Mouse (Mus musculus) lung, embryonic 14.5 days (tissue): ENCODE data around the gene Tmem117. TPM values are rescaled to one million over a fixed set of nuclear protein-coding genes. Genes with fewer than 3 reads are reported as not detected.

ENCODE experiments used
- ATAC-seq: fragments of 200-750 bp; cut with Nextera tagmentation; 2 replicates; pipeline ENCODE4 v1.8.0; 2017; ENCODE audit warnings: mild to moderate bottlenecking, moderate TSS enrichment, moderate library complexity; ENCODE audit not compliant: insufficient read depth
- DNase-seq: peaks from one replicate; pipeline ENCODE4 v3.0.0-alpha.2; 2015
- H3K27ac ChIP-seq: fragments of 300-500 bp; sonication (generic); 2 replicates; pipeline ENCODE4 v1.5.1; 2014; ENCODE audit warnings: low read depth, mild to moderate bottlenecking, moderate library complexity
- H3K27me3 ChIP-seq: fragments of 300-500 bp; sonication (generic); 2 replicates; pipeline ENCODE4 v1.6.1; 2014; ENCODE audit warnings: low read length, control low read depth; ENCODE audit not compliant: insufficient read depth
- H3K36me3 ChIP-seq: fragments of 300-500 bp; sonication (generic); 2 replicates; pipeline ENCODE4 v1.6.1; 2014; ENCODE audit warnings: control low read depth; ENCODE audit not compliant: insufficient read depth
- H3K4me1 ChIP-seq: fragments of 300-500 bp; sonication (generic); 2 replicates; pipeline ENCODE4 v1.6.1; 2014; ENCODE audit warnings: antibody characterized with exemption, control low read depth; ENCODE audit not compliant: insufficient read depth
- H3K4me2 ChIP-seq: fragments of 300-500 bp; sonication (generic); 2 replicates; pipeline ENCODE4 v1.6.1; 2014; ENCODE audit warnings: mild to moderate bottlenecking
- H3K4me3 ChIP-seq: fragments of 300-500 bp; sonication (generic); 2 replicates; pipeline ENCODE4 v1.5.1; 2014; ENCODE audit warnings: low read depth, low read length
- H3K9ac ChIP-seq: fragments of 300-500 bp; sonication (generic); 2 replicates; pipeline ENCODE4 v1.6.1; 2014
- H3K9me3 ChIP-seq: fragments of 300-500 bp; sonication (generic); 2 replicates; pipeline ENCODE4 v1.6.1; 2016; ENCODE audit warnings: low read depth, low read length, control low read depth
- CTCF ChIP-seq: IDR thresholded peaks from 2 replicates; pipeline ENCODE4 v1.5.1; 2016; ENCODE audit warnings: antibody characterized with exemption, low read depth
- WGBS: fragments of 180-500 bp; shearing (Covaris S2); extraction: QIAGEN DNeasy Blood & Tissue Kit; methylation state at CpG from one replicate; pipeline ENCODE4 v1.1.7; 2014; 5-methylcytosine and 5-hydroxymethylcytosine counted together
- polyA plus RNA-seq: library from polyadenylated mRNA; unstranded; fragments of >200 nt; fragmentation: Nextera tagmentation; extraction: Ambion mirVana; gene quantifications from 2 replicates; pipeline ENCODE4 v1.2.1, GENCODE M21; 2014

The Tmem117 gene
- polyA plus RNA-seq, 1 experiment from 2014 or later, result 2.8 TPM

DNA sequence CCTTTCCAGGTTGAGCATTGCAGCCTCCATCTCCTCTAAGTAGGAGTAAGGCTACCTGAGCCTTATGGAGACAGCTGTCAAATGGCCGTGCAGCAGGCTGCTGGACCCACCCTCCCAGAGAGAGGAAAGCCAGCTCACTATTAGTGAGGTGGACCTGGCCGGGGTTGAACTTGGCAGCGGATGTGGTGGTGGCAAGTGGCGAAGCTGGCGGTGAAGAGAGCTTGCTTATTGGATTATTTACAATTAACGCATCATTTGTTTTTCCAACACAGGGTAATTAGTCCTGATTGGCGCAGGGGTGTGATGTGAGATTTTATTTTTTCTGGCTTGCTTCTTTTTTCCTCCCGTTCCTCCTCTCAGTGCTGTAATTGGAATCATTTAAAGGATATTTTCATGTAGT, 19.4 kb downstream of the Tmem117 start:
- no peak for DNase-seq
- WGBS, result 79% methylated on average over 8 of the region's 8 CpGs
- no peak for TF ChIP-seq CTCF
- H3K4me1 ChIP-seq, result peaks cover 3% of the 10 kb centered on the region; the same call in 1 of the 2 replicates
- H3K4me3 ChIP-seq, result no peak overlapping the region
- no peak overlapping the region for H3K9ac ChIP-seq
- no peaks in the 10 kb centered on the region for H3K9me3 ChIP-seq
- H3K4me2 ChIP-seq, result no peak overlapping the region
- H3K27ac ChIP-seq, result no peak overlapping the region
- H3K27me3 ChIP-seq, result no peaks in the 10 kb centered on the region
- no peak for ATAC-seq
- H3K36me3 ChIP-seq, result no peaks in the 10 kb centered on the region

DNA sequence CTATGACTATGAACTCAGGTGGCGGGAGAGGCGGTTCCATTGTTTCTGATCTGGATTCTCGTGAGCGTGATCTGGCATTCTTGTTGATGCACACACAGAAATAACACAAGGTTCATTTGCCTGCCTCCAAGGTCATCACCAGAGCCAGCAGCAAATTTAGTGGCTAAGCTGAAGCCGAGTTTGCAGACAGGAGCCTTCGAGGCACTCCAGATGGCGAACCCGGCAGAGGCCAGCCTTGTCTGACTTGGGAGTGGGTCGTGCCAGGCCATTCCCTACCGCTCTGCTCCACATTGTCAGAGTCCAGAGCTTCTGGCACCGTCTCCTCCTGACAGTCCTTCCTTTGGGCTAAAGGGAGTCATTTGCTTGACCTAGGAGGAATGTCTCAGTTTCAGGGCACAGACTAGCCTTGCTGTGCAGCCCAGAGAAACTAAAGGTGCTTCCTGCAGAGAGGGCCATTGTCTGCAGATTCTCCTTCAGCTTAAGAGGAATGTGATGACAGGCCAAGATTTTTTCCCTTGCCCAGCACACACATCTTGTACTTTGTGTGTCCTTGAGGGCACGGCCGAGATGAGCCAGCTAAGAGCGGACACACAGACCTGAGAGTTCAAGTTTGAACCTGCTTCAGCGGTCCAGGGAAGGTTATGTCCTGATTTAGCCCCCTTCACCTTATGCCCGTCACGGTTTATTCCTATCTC, 20.2 kb downstream of the Tmem117 start:
- no peak overlapping the region for H3K27ac ChIP-seq
- H3K9ac ChIP-seq, result no peak overlapping the region
- H3K4me3 ChIP-seq, result no peak overlapping the region
- H3K9me3 ChIP-seq, result no peaks in the 10 kb centered on the region
- DNase-seq (no peak), ATAC-seq (no peak)
- no peak overlapping the region for H3K4me2 ChIP-seq
- peaks cover 3% of the 10 kb centered on the region; the same call in 1 of the 2 replicates for H3K4me1 ChIP-seq
- H3K36me3 ChIP-seq, result no peaks in the 10 kb centered on the region
- no peak for TF ChIP-seq CTCF
- 51% methylated on average over 17 of the region's 17 CpGs for WGBS
- no peaks in the 10 kb centered on the region for H3K27me3 ChIP-seq

DNA sequence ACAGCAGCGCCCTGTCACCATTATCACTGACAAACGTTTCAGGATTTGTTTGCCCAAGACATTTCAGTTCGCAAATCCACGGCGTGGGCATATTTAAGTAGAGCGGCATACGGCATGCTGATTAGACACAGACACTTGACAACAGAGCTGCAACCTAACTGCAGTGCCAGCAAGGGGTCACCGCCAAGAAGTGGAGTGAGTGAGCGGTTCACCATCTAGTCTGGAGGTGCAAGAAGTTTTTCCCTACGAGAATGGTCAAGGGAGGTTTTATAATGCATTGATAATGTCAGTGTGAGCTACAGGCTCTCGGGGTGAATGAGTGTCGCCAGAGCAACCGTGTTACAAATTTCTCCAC, 20.7 kb downstream of the Tmem117 start:
- Histone ChIP-seq H3K4me2 (no peak overlapping the region), H3K27ac (no peak overlapping the region), H3K36me3 (no peaks in the 10 kb centered on the region), H3K9me3 (no peaks in the 10 kb centered on the region), H3K4me3 (no peak overlapping the region), H3K27me3 (no peaks in the 10 kb centered on the region), H3K9ac (no peak overlapping the region), H3K4me1 (peaks cover 3% of the 10 kb centered on the region; the same call in 1 of the 2 replicates)
- TF ChIP-seq CTCF, result no peak
- WGBS, result 34% methylated on average over 13 of the region's 13 CpGs
- DNase-seq (no peak), ATAC-seq (no peak)

DNA sequence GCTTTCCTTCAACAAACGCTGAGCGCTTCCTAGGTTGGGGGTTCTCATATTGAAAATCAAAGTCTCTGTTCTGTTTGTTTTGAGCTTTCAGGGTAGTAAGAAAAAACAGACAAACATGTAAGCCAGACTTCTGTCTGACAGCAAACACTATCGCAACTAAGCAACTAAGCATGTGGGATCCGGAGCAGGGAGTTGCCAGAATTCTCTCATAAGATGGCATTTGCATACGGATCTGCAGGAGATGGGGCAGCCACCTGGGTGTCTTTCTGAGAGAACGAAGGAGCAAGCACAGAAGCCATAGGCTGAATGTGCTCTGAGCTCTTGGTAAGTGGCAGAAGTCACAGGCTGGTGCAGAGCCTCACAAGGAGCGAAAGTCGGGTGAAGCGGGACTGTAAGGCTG, 22.3 kb downstream of the Tmem117 start:
- Histone ChIP-seq H3K4me2 (no peak overlapping the region), H3K9ac (no peak overlapping the region), H3K4me3 (no peak overlapping the region), H3K27ac (no peak overlapping the region), H3K36me3 (no peaks in the 10 kb centered on the region), H3K27me3 (no peaks in the 10 kb centered on the region), H3K9me3 (no peaks in the 10 kb centered on the region), H3K4me1 (peaks cover 3% of the 10 kb centered on the region; the same call in 1 of the 2 replicates)
- no peak for TF ChIP-seq CTCF
- no peak for DNase-seq
- WGBS, result 66% methylated on average over 9 of the region's 9 CpGs
- ATAC-seq, result no peak

DNA sequence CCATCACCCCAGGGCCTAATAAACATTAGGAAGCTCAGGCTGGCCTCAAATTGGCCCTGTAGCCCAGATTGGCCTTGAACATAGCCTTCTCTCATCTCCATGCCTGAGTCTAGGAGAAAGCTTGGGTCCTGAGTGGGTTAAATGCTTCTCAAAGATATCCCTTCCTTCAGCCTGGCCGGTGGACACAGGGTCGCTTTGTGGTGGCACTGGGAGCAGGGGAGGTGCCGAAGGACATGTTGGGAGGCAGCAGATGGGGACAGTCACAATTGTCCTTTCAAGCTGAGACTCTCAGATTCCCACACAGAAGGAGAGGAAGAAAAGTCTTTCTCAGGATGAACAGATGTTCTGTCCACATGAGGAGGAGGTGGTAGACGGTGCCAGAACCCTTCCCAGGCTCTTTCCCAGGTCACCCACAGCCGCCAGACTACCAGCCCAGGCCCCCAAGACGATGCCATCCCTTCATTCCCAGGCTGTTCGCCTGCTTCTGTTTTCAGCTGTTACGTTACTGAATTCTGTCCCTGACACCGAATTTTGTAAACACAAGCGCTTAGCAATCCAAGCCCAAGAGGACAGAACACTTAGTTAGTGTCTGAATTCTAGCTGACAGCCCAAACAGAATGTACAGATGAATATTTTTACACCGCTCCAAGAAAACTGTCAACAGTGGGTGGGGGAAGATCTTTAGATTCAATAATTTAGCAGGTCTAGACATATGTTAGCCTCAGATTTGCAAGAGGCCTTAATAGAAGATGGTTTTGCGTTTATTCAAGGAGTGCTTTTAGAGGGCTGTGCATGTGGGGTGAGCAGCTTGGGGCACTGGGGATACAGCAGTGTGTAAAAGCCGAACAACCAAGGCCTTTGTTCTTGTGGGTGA, 23.2 kb downstream of the Tmem117 start:
- ATAC-seq (0 out of 2 replicates have a peak, but pooled peaks have one; percentile 29), DNase-seq (peak; percentile 46)
- no peak for TF ChIP-seq CTCF
- WGBS, result 37% methylated on average over 13 of the region's 13 CpGs
- Histone ChIP-seq H3K9me3 (no peaks in the 10 kb centered on the region), H3K4me2 (no peak overlapping the region), H3K27ac (no peak overlapping the region), H3K9ac (no peak overlapping the region), H3K36me3 (no peaks in the 10 kb centered on the region), H3K4me3 (no peak overlapping the region), H3K27me3 (no peaks in the 10 kb centered on the region), H3K4me1 (peaks cover 3% of the 10 kb centered on the region; the same call in 1 of the 2 replicates)

- no peak for TF ChIP-seq CTCF
- H3K4me1 ChIP-seq, result peaks cover 3% of the 10 kb centered on the region; the same call in 1 of the 2 replicates
- no peak overlapping the region for H3K4me2 ChIP-seq
- H3K9ac ChIP-seq, result no peak overlapping the region
- ATAC-seq (no peak), DNase-seq (no peak)
- H3K27me3 ChIP-seq, result no peaks in the 10 kb centered on the region
- H3K4me3 ChIP-seq, result no peak overlapping the region
- H3K27ac ChIP-seq, result no peak overlapping the region
- H3K36me3 ChIP-seq, result no peaks in the 10 kb centered on the region
- whole genome bisulfite sequencing, result 66% methylated on average over 3 of the region's 3 CpGs
- no peaks in the 10 kb centered on the region for H3K9me3 ChIP-seq
Measured at GRCm38 (mm10) chr15:94652843-94653206, 23.8 kb downstream of the Tmem117 start.

GRCm38 (mm10) chr15:94655811-94656323, 26.8 kb downstream of the Tmem117 start:
- Histone ChIP-seq H3K27ac (no peak overlapping the region), H3K27me3 (no peaks in the 10 kb centered on the region), H3K4me2 (no peak overlapping the region), H3K4me1 (0 out of 2 replicates have a peak, but pooled peaks cover 3% of the 10 kb centered on the region), H3K9ac (no peak overlapping the region), H3K36me3 (no peaks in the 10 kb centered on the region), H3K9me3 (no peaks in the 10 kb centered on the region), H3K4me3 (no peak overlapping the region)
- no peak for ATAC-seq
- TF ChIP-seq CTCF, result no peak
- 75% methylated on average over 13 of the region's 13 CpGs for WGBS
- DNase-seq, result no peak
